Mouse (Mus musculus) heart, postnatal 0 days (tissue): ENCODE measurements around the gene Engase. TPM values are rescaled to one million over a fixed set of nuclear protein-coding genes. Genes with fewer than 3 reads are reported as not detected.

Source experiments
- ATAC-seq: fragments of 200-750 bp; cut with Nextera tagmentation; 2 replicates; pipeline ENCODE4 v1.8.0; 2017; ENCODE audit warnings: low read depth, moderate number of reproducible peaks, moderate library complexity; ENCODE audit not compliant: insufficient read depth
- DNase-seq: peaks from one replicate; pipeline ENCODE4 v3.0.0-alpha.2; 2016; ENCODE audit warnings: low spot score
- H3K27ac ChIP-seq: fragments of 300-500 bp; sonication (generic); 2 replicates; pipeline ENCODE4 v1.5.1; 2014; ENCODE audit warnings: low read depth, mild to moderate bottlenecking
- H3K27me3 ChIP-seq: fragments of 300-500 bp; sonication (generic); 2 replicates; pipeline ENCODE4 v1.6.1; 2014; ENCODE audit warnings: low read length, mixed read lengths; ENCODE audit not compliant: control insufficient read depth, insufficient read depth
- H3K36me3 ChIP-seq: fragments of 300-500 bp; sonication (generic); replicated peaks from 2 replicates; pipeline ENCODE4 v1.6.1; 2014; ENCODE audit warnings: low read length, mixed read lengths; ENCODE audit not compliant: control insufficient read depth, insufficient read depth
- H3K4me1 ChIP-seq: fragments of 300-500 bp; sonication (generic); 2 replicates; pipeline ENCODE4 v1.6.1; 2014; ENCODE audit warnings: antibody characterized with exemption; ENCODE audit not compliant: control insufficient read depth, insufficient read depth
- H3K4me2 ChIP-seq: fragments of 300-500 bp; sonication (generic); 2 replicates; pipeline ENCODE4 v1.6.1; 2014; ENCODE audit warnings: low read depth, mild to moderate bottlenecking, low read length, moderate library complexity
- H3K4me3 ChIP-seq: fragments of 300-500 bp; sonication (generic); 2 replicates; pipeline ENCODE4 v1.5.1; 2014; ENCODE audit warnings: low read depth, low read length
- H3K9ac ChIP-seq: fragments of 300-500 bp; sonication (generic); replicated peaks from 2 replicates; pipeline ENCODE4 v1.6.1; 2014; ENCODE audit warnings: low read depth, low read length, mixed read lengths
- H3K9me3 ChIP-seq: fragments of 300-500 bp; sonication (generic); replicated peaks from 2 replicates; pipeline ENCODE4 v1.6.1; 2016; ENCODE audit warnings: low read length; ENCODE audit not compliant: control insufficient read depth
- CTCF ChIP-seq: IDR thresholded peaks from 2 replicates; pipeline ENCODE4 v1.5.1; 2016; ENCODE audit warnings: antibody characterized with exemption, control low read depth, low read depth
- EP300 ChIP-seq: IDR thresholded peaks from 2 replicates; pipeline ENCODE4 v1.6.1; 2016; ENCODE audit warnings: antibody characterized with exemption, low read depth
- WGBS: fragments of 180-500 bp; shearing (Covaris S2); extraction: QIAGEN DNeasy Blood & Tissue Kit; methylation state at CpG from one replicate; pipeline ENCODE4 v1.1.7; 2014; 5-methylcytosine and 5-hydroxymethylcytosine counted together
- polyA plus RNA-seq: library from polyadenylated mRNA; unstranded; fragments of >200 nt; fragmentation: Nextera tagmentation; extraction: Ambion mirVana; gene quantifications from 2 replicates; pipeline ENCODE4 v1.2.1, GENCODE M21; 2015
- total RNA-seq: library from RNA; depleted of rRNA; stranded (reverse); fragments of >200 nt; gene quantifications from 2 replicates; pipeline ENCODE4 v1.2.3, GENCODE M21; 2014; ENCODE audit warnings: low replicate concordance

Gene Engase
- total and polyA plus RNA-seq, 2 experiments from 2014 or later: 3.0 to 12.0 TPM

- Histone ChIP-seq H3K27me3 (no peaks in the 10 kb centered on the region), H3K9ac (no peak overlapping the region), H3K4me2 (no peak overlapping the region), H3K4me1 (0 out of 2 replicates have a peak, but pooled peaks cover 7% of the 10 kb centered on the region), H3K9me3 (no peaks in the 10 kb centered on the region), H3K4me3 (no peak overlapping the region), H3K36me3 (no peaks in the 10 kb centered on the region), H3K27ac (peak overlapping the region; percentile 22; the same call in 1 of the 2 replicates)
- ATAC-seq (peak; percentile 36; the same call in 1 of the 2 replicates), DNase-seq (no peak)
- WGBS: 17% methylated on average over 12 of the region's 12 CpGs
- TF ChIP-seq EP300 (no peak), CTCF (no peak)
Observed at GRCm38 (mm10) chr11:118470234-118470966, 6.2 kb upstream of the Engase start.

DNA sequence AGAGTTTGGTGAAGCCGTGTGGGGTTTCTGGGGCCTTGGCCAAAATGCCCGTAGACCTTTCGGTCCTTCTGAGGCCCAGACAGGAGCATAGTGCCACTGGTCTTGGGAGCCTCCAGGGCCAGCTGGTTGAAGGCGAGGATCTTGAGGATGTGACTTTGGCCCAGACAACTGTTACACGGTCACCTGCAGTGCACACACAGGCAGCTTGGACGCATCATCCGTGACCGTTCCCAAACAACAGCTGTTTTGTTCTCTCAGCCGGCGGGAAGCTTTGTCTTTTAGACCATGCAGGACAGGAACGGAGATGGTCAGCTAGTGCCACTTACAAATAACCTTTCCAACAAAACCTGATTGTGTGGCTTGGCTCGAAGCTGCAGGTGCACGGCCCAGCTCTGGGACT, 5.0 kb upstream of the Engase start:
- Histone ChIP-seq H3K4me3 (no peak overlapping the region), H3K36me3 (no peaks in the 10 kb centered on the region), H3K27me3 (no peaks in the 10 kb centered on the region), H3K27ac (no peak overlapping the region; the same call in 1 of the 2 replicates), H3K9me3 (no peaks in the 10 kb centered on the region), H3K4me1 (0 out of 2 replicates have a peak, but pooled peaks cover 7% of the 10 kb centered on the region), H3K9ac (no peak overlapping the region), H3K4me2 (no peak overlapping the region)
- ATAC-seq (no peak), DNase-seq (no peak)
- TF ChIP-seq EP300 (no peak), CTCF (no peak)
- 90% methylated on average over 13 of the region's 13 CpGs for WGBS

- ATAC-seq (no peak), DNase-seq (no peak)
- Histone ChIP-seq H3K4me1 (peaks cover 11% of the 10 kb centered on the region), H3K9ac (no peak overlapping the region), H3K27ac (no peak overlapping the region), H3K9me3 (no peaks in the 10 kb centered on the region), H3K27me3 (no peaks in the 10 kb centered on the region), H3K4me3 (no peak overlapping the region), H3K36me3 (no peaks in the 10 kb centered on the region), H3K4me2 (no peak overlapping the region)
- 81% methylated on average over 1 of the region's 1 CpGs for WGBS
- no peak for TF ChIP-seq EP300
Observed at GRCm38 (mm10) chr11:118473161-118473560, 3.5 kb upstream of the Engase start.

- Histone ChIP-seq H3K27me3 (no peaks in the 10 kb centered on the region), H3K9me3 (no peaks in the 10 kb centered on the region), H3K4me3 (no peak overlapping the region), H3K9ac (no peak overlapping the region), H3K36me3 (no peaks in the 10 kb centered on the region), H3K4me1 (peaks cover 11% of the 10 kb centered on the region), H3K4me2 (no peak overlapping the region), H3K27ac (no peak overlapping the region)
- DNase-seq (no peak), ATAC-seq (no peak)
- WGBS: 67% methylated on average over 6 of the region's 6 CpGs
- no peak for TF ChIP-seq CTCF
- TF ChIP-seq EP300: no peak
Observed at GRCm38 (mm10) chr11:118473842-118474500, 2.7 kb upstream of the Engase start.

DNA sequence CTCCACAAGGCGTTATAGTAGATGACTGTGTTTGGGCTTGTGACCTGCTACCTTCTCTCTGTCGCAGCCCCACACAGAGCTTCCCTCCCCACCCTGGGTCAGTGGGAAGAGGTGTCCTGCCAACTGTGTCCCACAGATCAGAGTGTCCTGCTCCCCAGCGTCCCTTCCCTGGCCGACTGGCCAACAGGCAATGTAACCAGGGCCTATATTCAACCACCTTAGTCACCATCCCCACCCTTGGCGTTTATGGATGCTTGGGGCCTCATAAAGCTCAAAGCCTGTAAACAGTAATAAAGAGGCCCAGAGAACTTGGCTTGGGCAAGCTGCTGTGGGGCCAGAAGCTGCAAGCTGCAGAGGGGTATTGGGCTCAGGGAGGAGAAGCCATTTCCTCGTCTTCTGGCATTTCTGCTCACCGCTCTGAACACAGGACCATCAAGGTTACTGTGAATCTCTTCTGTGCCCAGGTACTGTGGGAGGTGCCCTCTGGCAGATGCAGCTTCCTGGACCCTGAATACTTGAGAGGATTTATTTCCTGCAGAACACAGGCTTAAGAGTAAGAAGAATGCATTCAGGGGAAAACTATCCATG, 1.0 kb upstream of the Engase start:
- H3K9ac ChIP-seq: no peak overlapping the region
- ATAC-seq: no peak
- H3K9me3 ChIP-seq: no peaks in the 10 kb centered on the region
- 84% methylated on average over 7 of the region's 7 CpGs for WGBS
- no peak overlapping the region for H3K4me3 ChIP-seq
- H3K27ac ChIP-seq: no peak overlapping the region
- H3K4me1 ChIP-seq: peaks cover 11% of the 10 kb centered on the region
- H3K27me3 ChIP-seq: no peaks in the 10 kb centered on the region
- TF ChIP-seq EP300 (no peak), CTCF (no peak)
- DNase-seq: no peak
- H3K4me2 ChIP-seq: no peak overlapping the region
- H3K36me3 ChIP-seq: no peaks in the 10 kb centered on the region
